Mouse (Mus musculus): ENCODE data around the gene D1Ertd622e. TPM values are rescaled to one million over a fixed set of nuclear protein-coding genes. Genes with fewer than 3 reads are reported as not detected.
"Not testable (repeated sequence)": the region's sequence is repeated elsewhere in the genome, so short reads cannot be mapped to it uniquely, and the experiment has no call there.

The D1Ertd622e gene
- polyA plus RNA-seq, 1 experiment from 2014 or later, result 18.6 TPM

DNA sequence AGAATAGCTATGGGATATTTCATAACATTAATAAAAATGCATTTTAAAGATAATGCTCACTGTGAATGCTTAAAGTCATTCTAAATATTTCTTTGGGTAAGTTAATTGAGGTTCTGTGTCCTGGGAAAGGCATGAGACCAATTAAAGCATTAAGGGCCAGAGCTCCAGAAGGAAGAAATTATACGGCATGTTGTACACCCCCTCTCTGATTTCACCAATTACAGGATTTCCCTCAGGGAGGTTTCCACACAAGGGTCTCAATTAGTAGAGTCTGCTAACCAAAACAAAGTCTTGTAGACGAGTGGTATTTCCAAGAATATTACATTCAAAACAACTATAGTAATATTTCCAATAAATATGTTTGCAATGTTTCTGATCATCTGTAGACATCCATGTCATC, 50.1 kb downstream of the D1Ertd622e start:
- ATAC-seq (ENCODE audit: borderline replicate concordance, extremely low read depth, low FRiP score, low TSS enrichment), result no peak
- no peak overlapping the region for H3K4me3 ChIP-seq

DNA sequence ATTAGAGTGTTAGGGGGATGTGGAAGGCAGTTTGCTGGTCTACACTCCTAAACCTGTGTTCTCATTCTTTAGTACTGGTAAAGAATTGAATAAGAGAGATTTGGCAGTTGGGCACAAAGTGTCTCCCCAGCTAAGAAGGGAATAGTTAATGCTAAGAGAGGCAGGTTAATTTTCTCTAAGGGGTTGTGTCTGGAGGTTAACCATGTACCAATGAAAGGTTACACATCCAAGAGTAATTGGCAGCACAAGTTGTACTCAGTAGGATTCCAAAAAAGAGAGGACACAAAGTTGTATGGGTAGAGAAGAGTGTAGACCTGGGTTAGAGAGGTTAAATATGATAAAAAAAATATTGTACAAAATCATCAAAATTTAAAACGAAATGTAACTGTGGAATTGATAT, 58.5 kb downstream of the D1Ertd622e start:
- Histone ChIP-seq H3K4me2 (no peak overlapping the region), H3K27ac (no peak overlapping the region), H3K9ac (no peak overlapping the region), H3K9me3 (no peaks in the 10 kb centered on the region), H3K4me1 (no peaks in the 10 kb centered on the region), H3K36me3 (no peaks in the 10 kb centered on the region), H3K4me3 (no peak overlapping the region), H3K27me3 (no peaks in the 10 kb centered on the region)
- 60% methylated on average over 1 of the region's 1 CpGs for WGBS
- no peak for ATAC-seq (ENCODE audit: borderline replicate concordance, extremely low read depth, low FRiP score, low TSS enrichment)

More for the DNA sequence above, 50.1 kb downstream of the D1Ertd622e start:
- Histone ChIP-seq H3K36me3 (no peaks in the 10 kb centered on the region), H3K9me3 (no peaks in the 10 kb centered on the region), H3K4me2 (no peak overlapping the region), H3K9ac (no peak overlapping the region), H3K27me3 (no peaks in the 10 kb centered on the region), H3K4me1 (no peaks in the 10 kb centered on the region), H3K27ac (no peak overlapping the region)
- WGBS, result 85% methylated on average over 2 of the region's 2 CpGs

DNA sequence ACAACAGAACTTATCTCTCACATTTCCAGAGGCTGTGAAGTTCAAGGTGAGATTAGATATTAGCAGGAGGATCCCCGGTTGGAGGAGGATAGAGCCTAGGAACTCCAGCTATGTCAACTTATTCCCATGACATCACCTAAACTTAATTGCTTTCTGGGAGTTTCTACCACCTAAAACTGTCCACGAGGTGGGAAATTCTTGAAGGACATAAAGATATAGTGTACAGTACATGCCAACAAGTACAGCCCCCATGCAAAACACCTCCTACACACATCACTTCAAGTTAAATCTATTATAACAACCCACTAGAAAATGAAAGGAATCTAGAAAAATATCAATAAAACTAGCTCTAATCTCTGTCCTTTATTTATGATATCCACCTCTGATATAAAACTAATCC, 61.5 kb downstream of the D1Ertd622e start:
- 57% methylated on average over 2 of the region's 2 CpGs for WGBS

DNA sequence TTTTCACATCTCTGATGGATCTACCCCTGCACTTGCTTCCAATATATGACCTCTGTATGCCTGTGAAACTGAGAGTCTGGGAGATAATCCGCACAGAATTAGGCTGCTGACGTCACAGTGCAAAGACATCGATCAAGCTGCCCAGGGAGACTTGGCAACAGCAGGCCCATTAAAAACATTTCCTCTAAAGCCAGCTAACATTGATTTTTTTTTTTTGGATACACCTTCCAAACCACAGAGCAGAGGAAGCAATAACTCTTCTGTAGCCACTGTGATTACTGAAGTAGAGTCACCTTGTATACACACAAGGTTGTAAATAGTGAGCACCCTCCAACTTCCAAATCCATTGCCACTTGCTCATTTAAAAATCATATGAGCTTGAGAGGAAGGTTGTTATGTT, 62.8 kb downstream of the D1Ertd622e start:
- WGBS, result 75% methylated on average over 3 of the region's 3 CpGs
- no peak for ATAC-seq (ENCODE audit: borderline replicate concordance, extremely low read depth, low FRiP score, low TSS enrichment)
- H3K27me3 ChIP-seq, result no peaks in the 10 kb centered on the region
- no peak overlapping the region for H3K4me2 ChIP-seq
- H3K9ac ChIP-seq, result no peak overlapping the region
- no peaks in the 10 kb centered on the region for H3K4me1 ChIP-seq
- no peak overlapping the region for H3K27ac ChIP-seq
- no peaks in the 10 kb centered on the region for H3K9me3 ChIP-seq
- no peak overlapping the region for H3K4me3 ChIP-seq
- no peaks in the 10 kb centered on the region for H3K36me3 ChIP-seq

More for the DNA sequence above, 61.5 kb downstream of the D1Ertd622e start:
- ATAC-seq (ENCODE audit: borderline replicate concordance, extremely low read depth, low FRiP score, low TSS enrichment), result no peak
- H3K9ac ChIP-seq, result no peak overlapping the region
- H3K27me3 ChIP-seq, result no peaks in the 10 kb centered on the region
- no peaks in the 10 kb centered on the region for H3K36me3 ChIP-seq
- H3K9me3 ChIP-seq, result no peaks in the 10 kb centered on the region
- H3K27ac ChIP-seq, result no peak overlapping the region
- H3K4me2 ChIP-seq, result no peak overlapping the region
- no peaks in the 10 kb centered on the region for H3K4me1 ChIP-seq
- no peak overlapping the region for H3K4me3 ChIP-seq

DNA sequence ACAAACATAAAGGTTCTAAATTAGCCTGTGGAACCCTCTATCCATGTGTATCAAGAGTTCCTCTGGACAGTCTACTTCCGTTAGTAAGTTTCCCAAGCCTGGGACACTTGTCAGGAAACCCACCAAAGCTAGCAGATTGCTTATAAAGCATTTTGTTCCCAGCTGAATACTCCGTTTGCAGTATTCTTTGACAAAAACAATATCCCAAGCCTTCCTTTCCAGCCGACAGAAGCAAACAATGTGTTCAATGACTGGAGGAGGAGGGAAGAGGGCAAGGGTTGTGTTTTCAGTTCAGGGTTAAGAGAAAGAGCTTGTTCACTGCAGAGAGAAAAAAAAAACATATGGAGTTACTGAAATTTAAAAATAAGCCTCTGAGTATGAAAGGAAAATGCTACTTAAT, 73.3 kb downstream of the D1Ertd622e start:
- no peak overlapping the region for H3K4me2 ChIP-seq
- ATAC-seq (ENCODE audit: borderline replicate concordance, extremely low read depth, low FRiP score, low TSS enrichment), result no peak
- no peaks in the 10 kb centered on the region for H3K36me3 ChIP-seq
- H3K4me3 ChIP-seq, result no peak overlapping the region
- 36% methylated on average over 3 of the region's 3 CpGs for WGBS
- H3K4me1 ChIP-seq, result no peaks in the 10 kb centered on the region
- no peak overlapping the region for H3K9ac ChIP-seq
- no peaks in the 10 kb centered on the region for H3K9me3 ChIP-seq
- no peaks in the 10 kb centered on the region for H3K27me3 ChIP-seq
- H3K27ac ChIP-seq, result no peak overlapping the region

DNA sequence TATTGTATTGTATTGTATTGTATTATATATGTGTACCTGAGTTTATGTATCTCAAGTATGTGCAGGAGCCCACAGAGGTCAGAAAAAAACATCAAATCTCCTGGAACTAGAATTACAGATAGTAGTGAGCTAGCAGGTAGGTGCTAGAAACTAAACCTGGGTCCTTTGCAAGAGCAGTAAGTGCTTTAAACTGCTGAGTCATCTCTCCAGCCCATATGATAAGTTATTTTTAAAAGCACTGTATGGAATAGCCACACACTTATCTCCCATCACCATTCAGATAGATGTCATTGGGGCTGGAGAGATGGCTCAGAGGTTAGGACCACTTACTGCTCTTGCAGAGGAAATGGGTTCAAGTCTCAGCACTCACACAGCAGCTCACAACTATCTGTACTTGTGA, 76.8 kb downstream of the D1Ertd622e start:
- Histone ChIP-seq H3K4me1 (no peaks in the 10 kb centered on the region), H3K9ac (no peak overlapping the region), H3K36me3 (no peaks in the 10 kb centered on the region), H3K9me3 (no peaks in the 10 kb centered on the region), H3K4me3 (no peak overlapping the region), H3K27me3 (no peaks in the 10 kb centered on the region), H3K4me2 (no peak overlapping the region), H3K27ac (no peak overlapping the region)
- no peak for ATAC-seq (ENCODE audit: borderline replicate concordance, extremely low read depth, low FRiP score, low TSS enrichment)

- no peak for ATAC-seq (ENCODE audit: borderline replicate concordance, extremely low read depth, low FRiP score, low TSS enrichment)
- H3K4me1 ChIP-seq, result no peaks in the 10 kb centered on the region
- H3K9ac ChIP-seq, result no peak overlapping the region
- 79% methylated on average over 3 of the region's 3 CpGs for whole genome bisulfite sequencing
- no peaks in the 10 kb centered on the region for H3K9me3 ChIP-seq
- H3K27ac ChIP-seq, result no peak overlapping the region
- no peak overlapping the region for H3K4me2 ChIP-seq
- H3K36me3 ChIP-seq, result no peaks in the 10 kb centered on the region
- no peak overlapping the region for H3K4me3 ChIP-seq
- H3K27me3 ChIP-seq, result no peaks in the 10 kb centered on the region
Observed at GRCm38 (mm10) chr1:97584171-97584570, 77.7 kb downstream of the D1Ertd622e start.

DNA sequence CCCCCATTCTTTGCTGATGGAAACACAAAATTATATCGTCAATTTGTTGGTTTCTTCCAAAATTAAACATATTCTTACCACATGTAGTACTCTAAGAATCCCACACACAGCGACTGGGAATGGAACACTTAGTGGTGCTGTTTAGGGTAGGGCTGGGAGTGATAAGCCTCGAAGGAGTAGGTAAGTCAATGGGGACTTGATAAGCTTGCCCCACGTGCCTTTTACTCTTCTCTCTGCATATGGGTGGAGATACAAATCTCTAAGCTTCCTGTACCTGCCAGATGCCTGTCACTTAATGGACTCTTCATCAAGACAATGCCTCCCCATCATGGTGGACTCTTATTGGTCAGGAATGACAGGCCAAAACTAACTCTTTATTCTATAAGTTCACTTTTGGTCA, 78.8 kb downstream of the D1Ertd622e start:
- H3K27me3 ChIP-seq, result no peaks in the 10 kb centered on the region
- H3K9ac ChIP-seq, result no peak overlapping the region
- H3K27ac ChIP-seq, result no peak overlapping the region
- no peaks in the 10 kb centered on the region for H3K9me3 ChIP-seq
- no peak overlapping the region for H3K4me2 ChIP-seq
- no peaks in the 10 kb centered on the region for H3K36me3 ChIP-seq
- ATAC-seq (ENCODE audit: borderline replicate concordance, extremely low read depth, low FRiP score, low TSS enrichment), result no peak
- H3K4me1 ChIP-seq, result no peaks in the 10 kb centered on the region
- WGBS, result 64% methylated on average over 4 of the region's 4 CpGs
- H3K4me3 ChIP-seq, result no peak overlapping the region

DNA sequence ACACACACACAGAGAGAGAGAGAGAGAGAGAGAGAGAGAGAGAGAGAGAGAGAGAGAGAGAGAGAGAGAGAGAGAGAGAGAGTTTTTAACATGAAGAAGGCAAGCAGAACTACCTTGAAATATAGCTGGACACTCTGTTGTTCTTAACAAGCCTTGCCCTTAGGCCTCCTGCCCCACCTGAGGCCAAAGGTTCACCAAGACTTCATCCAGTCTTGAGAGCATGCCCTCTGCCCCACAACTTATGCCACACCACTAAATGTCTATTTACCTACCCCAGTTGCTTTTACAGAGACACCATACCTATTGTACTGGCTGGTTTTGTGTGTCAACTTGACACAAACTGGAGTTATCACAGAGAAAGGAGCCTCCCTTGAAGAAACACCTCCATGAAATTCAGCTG, 81.2 kb downstream of the D1Ertd622e start:
- not testable (repeated sequence) for H3K9me3 ChIP-seq; H3K27ac ChIP-seq; H3K4me3 ChIP-seq; H3K9ac ChIP-seq; H3K4me1 ChIP-seq; H3K36me3 ChIP-seq; H3K27me3 ChIP-seq; ATAC-seq (ENCODE audit: borderline replicate concordance, extremely low read depth, low FRiP score, low TSS enrichment); H3K4me2 ChIP-seq

DNA sequence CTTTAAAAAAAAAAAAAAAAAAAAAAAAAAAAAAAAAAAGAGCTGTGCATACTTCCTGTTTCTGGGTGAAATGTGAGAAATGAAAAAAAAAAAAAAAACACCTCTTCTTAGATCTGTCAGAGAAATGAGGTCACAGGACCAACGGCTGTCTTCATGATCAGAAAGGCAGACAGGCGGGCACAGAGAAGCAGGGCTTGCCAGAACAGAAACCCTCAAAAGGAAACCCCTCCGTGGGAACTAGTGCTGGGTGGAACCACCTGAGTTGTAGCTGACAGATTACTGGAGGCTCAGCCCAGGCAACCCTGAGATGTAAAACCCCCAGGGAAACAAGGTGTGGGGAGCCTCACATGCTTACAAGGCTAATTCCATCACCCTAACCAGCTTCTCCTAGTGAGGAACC, 81.6 kb downstream of the D1Ertd622e start:
- Histone ChIP-seq H3K4me2 (no peak overlapping the region), H3K27ac (no peak overlapping the region), H3K4me1 (no peaks in the 10 kb centered on the region), H3K36me3 (no peaks in the 10 kb centered on the region), H3K27me3 (no peaks in the 10 kb centered on the region), H3K4me3 (no peak overlapping the region), H3K9ac (no peak overlapping the region), H3K9me3 (no peaks in the 10 kb centered on the region)
- ATAC-seq (ENCODE audit: borderline replicate concordance, extremely low read depth, low FRiP score, low TSS enrichment), result no peak; the same call in 1 of the 2 replicates
- 52% methylated on average over 3 of the region's 3 CpGs for WGBS

DNA sequence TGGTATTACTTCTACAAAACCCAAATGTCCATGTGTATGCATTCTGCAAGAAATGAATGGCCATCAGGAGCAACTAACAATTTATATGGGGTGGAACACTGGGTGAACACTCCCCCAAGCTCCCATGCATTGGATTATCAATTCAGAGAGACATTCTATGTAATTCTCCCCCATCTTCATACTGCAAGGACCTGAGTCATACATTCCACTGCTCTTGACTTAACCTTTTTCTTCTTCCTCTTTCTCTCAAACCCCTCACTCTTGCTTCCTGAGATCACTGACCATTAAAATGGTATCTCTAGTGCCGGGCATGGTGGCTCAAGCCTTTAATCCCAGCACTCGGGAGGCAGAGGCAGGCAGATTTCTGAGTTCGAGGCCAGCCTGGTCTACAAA, 83.9 kb downstream of the D1Ertd622e start:
- H3K4me2 ChIP-seq, result no peak overlapping the region
- no peak for ATAC-seq (ENCODE audit: borderline replicate concordance, extremely low read depth, low FRiP score, low TSS enrichment)
- no peaks in the 10 kb centered on the region for H3K4me1 ChIP-seq
- H3K4me3 ChIP-seq, result no peak overlapping the region
- no peaks in the 10 kb centered on the region for H3K9me3 ChIP-seq
- no peak overlapping the region for H3K9ac ChIP-seq
- H3K27ac ChIP-seq, result no peak overlapping the region
- WGBS, result 81% methylated on average over 3 of the region's 3 CpGs
- no peaks in the 10 kb centered on the region for H3K36me3 ChIP-seq
- H3K27me3 ChIP-seq, result no peaks in the 10 kb centered on the region

- H3K9me3 ChIP-seq, result no peaks in the 10 kb centered on the region
- ATAC-seq (ENCODE audit: borderline replicate concordance, extremely low read depth, low FRiP score, low TSS enrichment), result no peak
- no peaks in the 10 kb centered on the region for H3K4me1 ChIP-seq
- H3K36me3 ChIP-seq, result no peaks in the 10 kb centered on the region
- H3K27ac ChIP-seq, result no peak overlapping the region
- no peak overlapping the region for H3K4me2 ChIP-seq
- no peak overlapping the region for H3K9ac ChIP-seq
- WGBS, result 69% methylated on average over 2 of the region's 2 CpGs
- no peak overlapping the region for H3K4me3 ChIP-seq
- H3K27me3 ChIP-seq, result no peaks in the 10 kb centered on the region
Observed at GRCm38 (mm10) chr1:97577062-97578024, 84.5 kb downstream of the D1Ertd622e start.

All from lung, embryonic 15.5 days (tissue).